Mouse (Mus musculus): ENCODE measurements at regions not wholly inside any gene's neighbourhood (a gene's known extent, or its start where the extent isn't known, plus 50 kb on each side); places are given as distances from the start of the nearest gene placed in this dataset.

DNA sequence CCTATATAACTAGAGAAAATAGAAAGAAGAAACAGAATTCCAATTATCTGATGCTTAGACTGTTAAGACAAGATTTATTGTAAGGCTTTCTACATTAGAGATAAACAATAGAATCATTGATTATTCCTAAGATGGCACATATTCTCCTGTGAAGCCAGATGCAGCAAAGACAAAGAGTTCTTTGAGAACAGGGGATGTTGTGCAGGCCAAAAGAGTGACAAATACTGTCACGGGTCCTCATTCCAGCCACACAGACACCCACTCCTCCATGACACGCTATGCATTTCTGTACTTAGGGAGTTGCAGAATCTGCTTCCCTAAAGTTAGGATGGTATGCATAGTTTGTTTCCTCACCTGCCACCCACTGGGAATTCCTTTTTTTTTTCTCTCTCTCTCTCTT, 245.2 kb downstream of the Sv2b start:
- no peak for ATAC-seq (replicated peaks; ENCODE audit: low FRiP score, poor library complexity, severe bottlenecking)

DNA sequence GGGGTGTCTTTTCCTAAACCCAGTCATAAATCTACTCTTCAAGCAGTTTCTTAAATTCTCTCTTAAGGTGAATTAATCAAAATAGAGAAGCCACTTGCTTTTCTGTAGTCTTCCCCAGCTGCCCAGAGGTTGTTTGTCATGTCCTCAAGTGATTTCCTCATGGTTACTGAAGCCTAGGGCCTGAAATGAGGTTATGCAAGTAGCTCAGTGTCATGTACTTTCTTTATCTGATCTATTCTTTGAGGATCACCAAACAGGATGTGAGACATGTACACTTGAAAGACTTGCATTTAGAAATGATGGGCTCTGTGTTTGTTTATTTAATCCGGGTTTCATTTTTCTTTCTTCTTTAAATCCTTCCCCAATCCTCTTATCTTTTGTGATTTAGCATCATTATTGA, 258.8 kb downstream of the Sv2b start:
- no peak for ATAC-seq (replicated peaks; ENCODE audit: low FRiP score, poor library complexity, severe bottlenecking)

DNA sequence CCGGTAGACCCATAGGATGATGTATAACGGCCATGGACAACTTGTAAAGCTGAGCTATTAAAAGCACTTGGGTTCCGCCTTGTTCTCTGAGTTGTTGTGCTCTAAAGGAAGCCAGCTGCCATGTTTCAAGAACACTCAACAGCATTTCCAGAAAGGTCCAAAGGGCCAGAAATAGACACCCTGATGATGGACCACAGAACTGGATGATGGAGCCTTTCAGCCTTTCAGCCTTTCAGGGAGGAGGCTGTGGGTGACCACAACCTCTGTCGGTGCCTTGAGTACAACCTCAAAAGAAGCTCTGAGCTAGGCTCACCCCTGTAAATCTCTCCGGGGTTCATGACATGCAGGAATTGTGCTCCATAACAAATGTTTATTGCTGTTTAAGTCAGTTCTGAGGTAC, 259.3 kb downstream of the Sv2b start:
- no peak for ATAC-seq (replicated peaks; ENCODE audit: low FRiP score, poor library complexity, severe bottlenecking)

DNA sequence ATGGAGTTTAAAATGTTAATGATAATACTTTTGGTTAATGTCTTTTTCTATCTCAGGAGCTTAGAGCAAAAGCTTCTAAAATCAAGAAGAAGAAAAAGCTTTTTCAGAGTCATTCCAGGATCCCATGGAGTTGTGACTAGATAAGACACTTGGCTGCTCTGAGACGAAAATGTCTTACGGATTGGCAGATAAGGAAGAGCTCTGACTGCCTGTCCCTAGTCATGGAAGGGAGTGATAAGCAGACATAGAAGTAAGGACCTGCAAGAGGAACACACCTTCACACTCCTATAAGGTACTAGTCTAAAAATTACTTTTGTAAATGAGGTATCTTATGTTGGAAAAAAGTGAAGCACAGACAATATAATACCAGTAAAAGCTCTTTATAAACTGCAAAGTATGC, 260.2 kb downstream of the Sv2b start:
- no peak for ATAC-seq (replicated peaks; ENCODE audit: low FRiP score, poor library complexity, severe bottlenecking)

DNA sequence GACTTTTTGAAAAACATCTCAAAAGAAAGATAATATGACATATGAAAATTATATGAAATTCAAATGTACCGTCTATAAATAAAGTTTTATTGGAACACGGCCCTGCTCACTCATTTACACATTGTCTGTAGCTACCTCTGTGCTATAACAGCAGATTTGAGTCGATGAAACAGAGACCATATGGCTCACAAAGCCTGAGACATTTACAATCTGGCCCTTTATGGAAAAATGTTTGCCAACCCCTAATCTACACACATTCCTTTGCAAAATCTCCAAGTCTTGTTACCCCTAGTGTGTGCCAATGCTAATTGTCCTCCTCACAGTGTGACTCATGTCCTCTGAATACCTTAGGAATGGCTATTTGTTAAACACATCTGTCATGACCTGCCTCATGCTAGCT, 261.2 kb downstream of the Sv2b start:
- no peak for ATAC-seq (replicated peaks; ENCODE audit: low FRiP score, poor library complexity, severe bottlenecking)

DNA sequence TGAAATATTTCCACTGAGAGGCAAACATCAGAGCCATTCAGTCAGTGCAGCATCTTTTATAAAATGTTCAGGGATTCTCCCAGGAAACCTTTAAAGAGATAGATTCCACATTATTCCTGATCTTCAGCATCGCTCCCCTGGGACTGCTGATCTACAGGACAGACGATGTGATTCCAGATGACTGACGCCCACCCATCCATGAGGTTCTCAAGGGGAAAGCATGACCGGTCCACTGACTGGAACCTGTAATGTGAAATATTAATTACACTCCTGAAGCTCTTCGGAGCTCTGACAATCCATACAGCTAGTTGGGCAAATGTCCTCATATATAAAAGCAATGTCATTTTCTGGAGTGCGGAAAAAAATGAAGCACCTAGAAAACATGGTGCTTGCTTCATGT, 268.2 kb downstream of the Sv2b start:
- no peak for ATAC-seq (replicated peaks; ENCODE audit: low FRiP score, poor library complexity, severe bottlenecking)

DNA sequence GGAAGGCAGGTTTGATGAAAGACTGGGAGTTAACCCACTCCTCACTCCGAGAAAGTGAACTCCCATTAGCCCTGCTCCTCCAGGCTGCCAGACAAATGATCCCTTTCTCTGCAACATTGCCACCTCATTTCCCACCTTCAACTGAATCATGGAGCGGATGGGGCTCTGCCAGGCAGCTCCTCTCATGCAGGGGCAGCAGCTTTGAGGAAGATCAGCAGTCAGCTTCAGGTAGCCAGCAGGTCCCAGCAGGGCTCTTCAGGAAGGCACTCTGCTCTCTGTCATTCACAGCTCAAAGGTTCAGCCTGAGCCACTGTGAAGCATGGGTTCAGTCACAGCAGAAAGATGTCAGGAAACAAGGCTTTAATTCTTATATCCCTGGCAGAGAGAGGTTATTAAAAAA, 282.9 kb downstream of the Sv2b start:
- ATAC-seq (replicated peaks; ENCODE audit: low FRiP score, poor library complexity, severe bottlenecking) = no peak

DNA sequence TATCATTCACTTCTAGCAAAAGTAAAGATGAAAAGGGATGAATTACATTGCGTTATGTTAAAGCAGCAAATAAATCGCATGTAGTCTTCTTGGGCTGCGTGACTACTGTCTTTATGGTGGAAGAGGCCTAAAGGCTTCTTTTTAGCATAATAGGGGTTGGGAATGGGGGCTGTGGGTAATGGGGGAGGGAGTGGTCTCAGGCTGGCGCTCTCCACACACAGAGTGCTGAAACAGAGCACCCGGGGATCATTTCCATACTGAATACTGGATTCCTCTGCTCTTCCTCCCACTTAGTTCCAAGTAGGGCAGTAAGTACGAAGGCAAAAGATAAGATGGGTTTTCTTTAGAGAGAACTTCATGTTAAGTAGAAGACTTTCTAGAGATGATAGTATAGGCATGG, 287.1 kb downstream of the Sv2b start:
- no peak for ATAC-seq (replicated peaks; ENCODE audit: low FRiP score, poor library complexity, severe bottlenecking)

DNA sequence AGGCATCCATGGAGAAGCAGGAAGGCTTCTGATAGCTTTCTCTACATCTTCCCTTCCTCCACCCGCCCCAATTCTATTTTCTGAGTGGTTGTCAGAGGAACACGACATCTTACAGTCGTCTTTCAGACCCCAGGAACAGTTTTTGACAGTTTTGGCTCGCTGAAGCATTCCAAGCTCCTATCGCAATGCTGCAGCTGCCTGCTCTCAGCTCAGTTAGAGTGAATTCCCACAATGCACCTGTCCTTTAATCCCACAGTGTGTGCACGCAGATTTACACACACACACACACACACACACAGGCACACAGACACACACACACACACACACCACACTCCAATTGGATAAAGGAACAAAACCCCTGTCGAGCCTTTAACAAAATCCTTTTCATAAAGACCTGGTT, 290.4 kb downstream of the Sv2b start:
- ATAC-seq (replicated peaks; ENCODE audit: low FRiP score, poor library complexity, severe bottlenecking) = no peak

DNA sequence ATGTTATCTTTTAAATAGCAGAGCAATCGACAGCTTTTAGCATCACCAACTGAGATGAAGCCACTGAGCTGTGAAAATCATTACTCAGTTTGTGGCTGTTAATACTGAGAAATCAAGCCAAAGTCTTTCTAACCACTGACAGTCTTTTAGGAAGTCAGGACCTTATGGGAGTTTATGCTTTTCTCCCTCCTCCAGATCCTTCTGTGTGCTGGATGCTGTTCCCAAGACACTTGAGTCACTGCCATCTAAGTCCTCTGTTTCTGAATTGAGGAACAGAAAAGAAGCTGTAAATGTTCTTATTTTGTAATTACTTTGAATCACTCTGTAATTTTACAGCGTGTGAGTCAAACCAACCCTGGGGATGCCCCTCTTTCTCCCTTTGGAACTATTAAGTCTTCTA, 300.6 kb downstream of the Sv2b start:
- ATAC-seq (replicated peaks; ENCODE audit: low FRiP score, poor library complexity, severe bottlenecking) = no peak

DNA sequence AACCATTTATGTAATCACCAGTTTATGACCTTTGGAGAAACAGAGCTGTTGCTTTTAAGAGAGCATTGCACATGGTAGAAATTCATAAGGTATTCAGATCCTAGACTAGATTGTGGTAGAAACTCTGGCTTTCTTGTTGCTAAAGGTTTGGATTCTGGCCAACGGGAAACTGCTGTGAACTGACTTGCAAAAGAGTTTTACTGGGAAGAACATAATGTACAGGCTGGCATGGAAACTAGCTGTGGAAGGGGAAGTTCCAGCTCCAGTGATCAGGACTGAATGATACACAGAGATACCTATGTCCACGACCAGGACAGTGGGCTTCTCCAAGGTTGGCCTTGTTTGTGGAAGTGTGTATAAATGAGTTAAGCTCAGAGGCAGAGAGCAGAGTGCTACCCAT, 318.9 kb downstream of the Sv2b start:
- no peak for ATAC-seq (replicated peaks; ENCODE audit: low FRiP score, poor library complexity, severe bottlenecking)

DNA sequence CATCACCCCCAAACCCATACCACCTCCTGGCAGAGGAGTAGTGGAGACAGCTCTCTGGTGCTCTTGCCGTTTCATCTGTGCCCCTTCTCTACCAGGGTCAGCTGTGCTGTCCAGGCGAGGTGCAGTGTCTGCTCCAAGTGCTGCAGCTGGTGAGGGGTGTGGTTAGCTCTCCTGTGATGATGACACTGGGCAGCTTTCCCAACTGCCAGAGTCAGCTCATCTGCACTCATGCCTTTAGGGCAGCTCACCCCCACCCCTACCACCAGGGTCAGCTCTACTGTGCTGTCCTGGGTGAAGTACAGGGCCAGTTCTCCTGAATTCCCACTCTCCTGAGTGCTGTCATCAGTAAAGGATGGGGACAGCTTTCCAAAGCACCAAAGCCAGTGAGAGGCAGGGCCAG, 329.6 kb downstream of the Sv2b start:
- ATAC-seq (replicated peaks; ENCODE audit: low FRiP score, poor library complexity, severe bottlenecking) = 0 out of 2 replicates have a peak, but pooled peaks have one; percentile 23

DNA sequence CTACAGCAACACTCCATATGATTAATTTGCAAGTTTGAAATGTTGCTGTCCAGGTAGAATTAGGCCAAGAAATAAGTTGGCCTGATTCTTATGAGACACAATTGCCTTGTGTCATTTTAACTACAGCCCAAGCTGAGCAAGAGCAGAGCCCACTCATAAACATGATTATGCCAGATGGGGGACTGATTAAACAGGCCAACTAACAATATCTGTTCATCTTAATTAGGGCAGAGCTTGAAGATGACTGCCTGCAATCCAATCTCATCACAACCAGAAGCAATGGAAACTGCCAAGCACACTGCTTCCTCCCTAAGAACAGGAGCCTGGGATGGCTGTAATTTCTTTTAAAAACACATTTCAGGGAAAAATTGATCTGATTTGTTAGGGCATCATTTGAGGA, 333.1 kb downstream of the Sv2b start:
- no peak for ATAC-seq (replicated peaks; ENCODE audit: low FRiP score, poor library complexity, severe bottlenecking)

DNA sequence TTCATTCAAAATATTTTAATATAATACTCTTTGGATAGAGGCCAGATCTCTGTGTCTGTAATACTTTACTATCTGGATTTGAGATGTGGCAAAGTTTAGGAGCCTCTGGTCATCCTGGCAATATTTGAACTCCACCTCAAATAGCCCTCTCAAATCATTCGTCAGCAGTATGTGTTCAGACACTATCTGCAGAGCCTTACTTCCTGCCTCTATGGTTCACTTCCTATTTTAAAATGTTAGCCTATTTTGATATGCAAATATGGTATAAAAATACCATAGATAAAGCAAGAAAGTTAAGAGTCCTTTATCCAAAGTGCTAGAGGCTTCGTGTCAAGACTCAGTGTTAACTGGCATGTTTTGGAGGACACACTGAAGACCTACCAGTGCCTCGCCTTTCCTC, 334.6 kb downstream of the Sv2b start:
- no peak for ATAC-seq (replicated peaks; ENCODE audit: low FRiP score, poor library complexity, severe bottlenecking)

DNA sequence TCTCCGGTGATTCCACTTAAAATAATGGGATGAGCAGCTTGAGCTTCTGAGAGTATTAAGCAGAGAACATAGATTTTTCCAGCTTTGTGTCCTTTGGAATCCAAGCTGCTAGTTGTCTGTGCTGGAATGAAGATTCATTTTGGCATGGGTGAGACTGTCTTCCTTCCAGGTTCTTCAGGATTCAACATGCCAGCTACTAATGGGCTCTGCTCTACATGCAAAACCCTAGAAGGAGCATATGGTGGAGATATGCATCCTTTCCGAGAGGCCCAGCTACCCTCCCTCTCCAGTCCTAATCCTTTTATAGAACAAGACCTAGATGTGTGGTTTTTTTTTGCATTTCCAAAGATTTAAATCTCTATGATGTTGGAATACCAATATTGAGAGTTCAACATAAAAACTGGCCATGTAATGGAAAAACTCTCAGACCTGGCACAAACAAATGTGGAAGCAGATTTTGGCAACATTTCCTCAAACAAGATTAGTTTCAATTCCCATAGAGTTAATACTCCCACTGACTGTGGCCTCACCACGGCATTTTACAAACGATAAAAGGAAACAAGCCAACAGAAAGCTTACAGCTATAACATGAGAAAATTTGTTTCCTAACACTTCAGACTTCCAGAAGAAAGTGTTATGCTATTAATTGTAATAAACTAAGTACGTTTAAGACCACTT, 364.5 kb downstream of the Sv2b start:
- no peak for ATAC-seq (replicated peaks; ENCODE audit: low FRiP score, poor library complexity, severe bottlenecking)

DNA sequence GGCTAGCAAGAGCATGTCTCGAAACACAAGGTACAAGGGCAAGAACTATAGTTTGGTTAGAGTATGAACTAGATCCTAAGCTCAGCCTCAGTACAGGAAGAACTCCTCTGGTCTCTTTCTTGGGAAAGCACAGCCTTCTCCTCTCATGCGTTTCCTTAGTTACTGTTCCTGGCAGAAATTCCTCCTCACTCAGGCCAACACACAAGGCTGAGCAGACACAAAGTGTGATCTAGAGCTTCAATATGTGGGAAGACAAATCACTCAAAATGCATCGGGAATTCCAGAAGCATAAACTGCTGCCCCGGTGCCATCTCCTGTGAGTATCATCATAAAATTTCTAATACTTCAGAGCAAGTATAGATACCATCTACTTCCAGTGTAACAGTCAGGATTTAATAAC, 366.1 kb downstream of the Sv2b start:
- ATAC-seq (replicated peaks; ENCODE audit: low FRiP score, poor library complexity, severe bottlenecking) = no peak

DNA sequence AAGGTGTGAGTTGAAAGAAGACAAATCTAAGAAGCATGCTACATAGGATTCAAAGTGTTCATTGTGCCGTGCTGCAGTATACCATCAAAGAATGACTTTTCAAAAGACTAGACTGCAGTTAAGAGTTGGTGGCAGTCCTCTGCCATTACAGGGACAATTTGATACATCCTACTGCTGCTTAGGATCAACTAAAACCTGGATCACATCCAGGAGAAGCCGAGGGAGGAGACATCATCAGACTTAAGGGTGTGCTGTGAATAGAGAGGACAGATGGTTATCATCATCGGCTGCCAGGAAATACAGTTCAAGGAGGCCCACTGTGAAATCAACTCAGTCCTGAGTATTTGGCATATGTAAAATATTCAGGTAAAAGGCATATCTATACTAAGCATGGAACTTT, 366.9 kb downstream of the Sv2b start:
- no peak for ATAC-seq (replicated peaks; ENCODE audit: low FRiP score, poor library complexity, severe bottlenecking)

DNA sequence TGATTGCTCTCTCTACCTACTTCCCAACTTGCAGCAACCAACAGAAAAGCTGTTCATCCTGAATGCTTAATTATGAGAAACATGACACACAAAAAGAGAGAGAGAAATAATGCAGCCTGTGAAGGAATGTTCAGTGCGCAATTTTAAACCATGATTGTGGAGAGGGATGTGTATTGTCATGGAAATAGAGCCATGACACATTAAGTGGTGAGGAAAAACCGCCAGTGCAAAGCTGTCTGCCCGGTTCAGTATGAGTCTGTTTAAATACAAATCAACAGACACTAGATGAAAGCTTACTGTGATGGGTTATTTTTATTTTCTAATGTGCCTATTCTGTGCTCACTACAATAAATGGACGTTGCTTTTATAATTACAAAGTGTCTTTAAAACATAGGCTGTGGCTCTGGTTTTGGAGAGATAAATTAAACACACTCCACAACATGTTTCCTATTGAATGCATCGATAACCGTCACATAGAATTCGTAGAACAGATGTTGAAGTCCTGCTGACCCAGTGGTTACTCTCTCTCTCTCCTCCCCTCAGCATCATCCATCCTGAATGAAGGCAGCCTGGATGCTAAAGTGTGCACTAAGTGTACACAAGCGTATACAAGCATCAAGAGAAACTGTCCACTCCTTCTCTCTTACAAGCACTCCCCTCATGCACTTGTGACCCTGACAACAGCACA, 374.7 kb upstream of the Slco3a1 start:
- peak; percentile 47 for ATAC-seq (replicated peaks; ENCODE audit: low FRiP score, poor library complexity, severe bottlenecking)

DNA sequence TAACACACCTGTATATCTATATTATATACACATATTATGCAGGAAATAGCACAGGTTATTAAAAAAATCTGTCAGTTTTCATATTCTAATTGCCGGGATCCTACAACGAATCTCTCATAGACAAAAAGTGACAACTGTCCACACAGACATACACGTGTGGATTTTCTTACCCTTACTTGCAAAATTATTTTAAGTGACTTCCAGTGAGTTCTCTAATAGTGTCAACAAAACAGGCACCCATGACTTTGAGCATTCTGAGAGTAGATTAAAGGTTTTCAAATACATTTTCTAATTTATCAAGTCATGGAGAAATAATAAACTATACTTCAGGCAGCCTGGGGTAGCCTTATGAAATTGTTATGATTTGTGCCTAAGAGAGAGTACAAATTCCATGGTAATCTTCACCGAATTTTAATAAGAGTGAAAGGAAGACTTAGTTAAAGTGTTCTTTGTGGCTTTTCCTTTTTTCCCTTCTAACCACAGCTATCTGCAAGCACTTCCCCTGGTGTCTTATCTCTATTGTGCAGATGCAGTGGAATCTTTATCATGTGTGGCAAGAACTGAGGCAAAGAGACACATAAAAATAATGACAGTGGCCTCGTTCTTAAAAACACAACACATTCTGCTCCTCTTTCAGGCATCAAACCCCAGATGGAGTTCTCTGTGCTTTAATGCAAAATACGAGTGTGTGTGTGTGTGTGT, 373.8 kb upstream of the Slco3a1 start:
- peak; percentile 94 for ATAC-seq (replicated peaks; ENCODE audit: low FRiP score, poor library complexity, severe bottlenecking)

DNA sequence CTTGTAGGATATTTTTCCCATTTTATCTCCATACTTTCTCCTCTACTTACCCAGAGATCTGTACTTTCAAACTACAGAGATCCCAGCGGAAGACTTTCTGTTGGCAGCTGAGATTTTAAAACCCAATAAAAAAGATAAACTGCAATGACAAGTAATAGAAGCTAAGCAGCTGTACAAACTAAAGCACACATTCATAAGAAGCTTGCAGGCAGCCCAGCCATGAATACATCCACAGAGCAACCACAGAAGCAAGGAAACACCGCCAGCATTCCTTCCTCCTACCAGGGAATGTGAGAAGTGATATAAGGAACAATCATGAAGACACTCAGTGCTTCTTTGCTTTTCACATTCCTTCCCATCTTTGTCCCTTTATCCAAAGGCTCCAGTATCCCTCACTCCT, 372.1 kb upstream of the Slco3a1 start:
- no peak for ATAC-seq (replicated peaks; ENCODE audit: low FRiP score, poor library complexity, severe bottlenecking)

DNA sequence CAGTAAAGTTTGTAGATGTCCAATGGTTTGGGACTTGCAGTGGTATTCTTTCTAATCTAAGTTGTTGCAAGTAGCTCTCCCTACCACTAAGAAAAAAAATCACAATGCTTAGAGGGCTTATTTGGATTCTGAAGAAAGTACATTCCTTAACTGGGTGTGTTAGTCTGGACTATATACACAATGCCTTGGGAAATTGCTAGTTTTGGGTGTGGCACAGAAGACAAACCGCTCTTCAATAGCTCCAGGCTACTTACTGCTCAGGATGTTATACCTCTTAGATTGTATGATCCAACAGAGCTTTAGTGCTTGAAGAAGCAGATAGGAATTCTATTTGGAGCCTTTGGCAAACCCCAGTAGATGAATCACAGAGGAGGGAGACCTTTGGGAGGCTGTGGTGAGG, 369.6 kb upstream of the Slco3a1 start:
- ATAC-seq (replicated peaks; ENCODE audit: low FRiP score, poor library complexity, severe bottlenecking) = no peak

All from erythroblast, adult 5-6 weeks (primary cell).